8 mouse cellular contexts compared by ENCODE assay signal in the genomic region with DNA sequence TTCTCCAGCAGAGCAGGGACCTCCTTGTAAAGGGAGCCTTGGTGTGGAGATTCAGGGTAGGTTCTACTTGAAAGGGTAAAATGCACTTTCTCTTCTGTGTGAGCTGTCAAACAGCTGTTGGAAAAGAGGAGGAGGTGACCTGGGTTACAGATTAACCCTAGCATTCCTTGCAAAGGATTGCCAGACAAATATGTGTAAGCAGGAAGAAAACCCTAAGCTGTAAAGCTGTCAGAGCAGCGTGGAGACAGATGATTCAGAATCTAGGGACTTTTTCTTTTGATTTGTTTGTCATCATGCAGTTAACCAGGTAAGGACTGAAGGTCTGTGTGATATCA. TPM values are rescaled to one million over a fixed set of nuclear protein-coding genes. Genes with fewer than 3 reads are reported as not detected.
DNase-seq lines count a peak whose midpoint lies in the region; ATAC-seq and TF ChIP-seq lines count a peak whose summit lies in the region.

No protein-coding gene starts in this region.

- no peak for ATAC-seq in heart, postnatal 0 days (ENCODE audit: insufficient read depth, low read depth)
- no peak for ATAC-seq in forebrain, embryonic 11.5 days (replicated peaks; ENCODE audit: low FRiP score)

- DNase-seq in heart, postnatal 0 days (ENCODE audit: low spot score): no peak
- DNase-seq in heart, postnatal 10 days: no peak
- no peak for DNase-seq in forebrain, embryonic 11.5 days (ENCODE audit: low spot score)
- peak; percentile 3 for DNase-seq in kidney, postnatal 10 days
- no peak for DNase-seq in urinary bladder, postnatal 4 days (ENCODE audit: low spot score in 2 of 2)
- no peak for DNase-seq in adrenal gland, postnatal 4 days (ENCODE audit: low spot score in 2 of 2)
- no peak for DNase-seq in ovary, postnatal 10 days (ENCODE audit: low spot score)

- H3K27ac ChIP-seq in heart, postnatal 0 days (ENCODE audit: low read depth): no peak overlapping the region
- H3K27ac ChIP-seq in forebrain, embryonic 11.5 days (ENCODE audit: low read depth, low read length): no peak overlapping the region

- H3K27me3 ChIP-seq in heart, postnatal 0 days (ENCODE audit: control insufficient read depth, insufficient read depth, low read length): peaks cover 28% of the 10 kb centered on the region
- H3K27me3 ChIP-seq in forebrain, embryonic 11.5 days (ENCODE audit: control insufficient read depth, insufficient read depth, low read length): peaks cover 10% of the 10 kb centered on the region; the same call in 1 of the 2 replicates
- H3K27me3 ChIP-seq in myocyte (ENCODE audit: control insufficient read depth, insufficient read depth, insufficient read length): no peaks in the 10 kb centered on the region

- no peaks in the 10 kb centered on the region for H3K9me3 ChIP-seq in heart, postnatal 0 days (replicated peaks; ENCODE audit: control insufficient read depth, low read length)
- no peaks in the 10 kb centered on the region for H3K9me3 ChIP-seq in forebrain, embryonic 11.5 days (ENCODE audit: control insufficient read depth, low read length)

- no peak for TF ChIP-seq POLR2A in myocyte (IDR thresholded peaks at IDR 0.05; ENCODE audit: insufficient read length, low read depth)

- intact Hi-C loops in heart, postnatal 10 days (cut with DNase I): no loop called here

- peak overlapping the region; percentile 44 for H3K4me3 ChIP-seq in heart, postnatal 0 days (ENCODE audit: low read depth, low read length)
- H3K4me3 ChIP-seq in forebrain, embryonic 11.5 days (ENCODE audit: low read depth, low read length): no peak overlapping the region
- H3K4me3 ChIP-seq in myocyte: peak overlapping the region; percentile 24

- TF ChIP-seq EP300 in heart, postnatal 0 days (IDR thresholded peaks at IDR 0.05; ENCODE audit: low read depth): no peak

- no peak overlapping the region for H3K9ac ChIP-seq in heart, postnatal 0 days (replicated peaks; ENCODE audit: low read depth, low read length)
- no peak overlapping the region for H3K9ac ChIP-seq in forebrain, embryonic 11.5 days (ENCODE audit: low read length)

- no peaks in the 10 kb centered on the region for H3K36me3 ChIP-seq in heart, postnatal 0 days (replicated peaks; ENCODE audit: control insufficient read depth, insufficient read depth, low read length)
- H3K36me3 ChIP-seq in forebrain, embryonic 11.5 days (ENCODE audit: control insufficient read depth, insufficient read depth, low read length): no peaks in the 10 kb centered on the region
- no peaks in the 10 kb centered on the region for H3K36me3 ChIP-seq in myocyte (ENCODE audit: control insufficient read depth, insufficient read depth)

- 5% methylated on average over 1 of the region's 1 CpGs for WGBS in heart, postnatal 0 days
- 0% methylated on average over 1 of the region's 1 CpGs for WGBS in forebrain, embryonic 11.5 days

- H3K4me2 ChIP-seq in heart, postnatal 0 days (ENCODE audit: low read depth, low read length): peak overlapping the region; percentile 76
- peak overlapping the region; percentile 86 for H3K4me2 ChIP-seq in forebrain, embryonic 11.5 days (ENCODE audit: low read depth, low read length, severe bottlenecking)
- H3K4me2 ChIP-seq in myocyte (ENCODE audit: low read depth): peak overlapping the region; percentile 63

- no peak for TF ChIP-seq CTCF in heart, postnatal 0 days (IDR thresholded peaks at IDR 0.05; ENCODE audit: low read depth)

- no peaks in the 10 kb centered on the region for H3K79me2 ChIP-seq in myocyte (ENCODE audit: control insufficient read depth, insufficient read depth)

- H3ac ChIP-seq in myocyte (ENCODE audit: control insufficient read depth, insufficient read length): no peak overlapping the region

- 0 out of 2 replicates have a peak, but pooled peaks cover 4% of the 10 kb centered on the region for H3K4me1 ChIP-seq in heart, postnatal 0 days (ENCODE audit: control insufficient read depth, insufficient read depth)
- no peaks in the 10 kb centered on the region for H3K4me1 ChIP-seq in forebrain, embryonic 11.5 days (replicated peaks; ENCODE audit: control insufficient read depth, insufficient read depth, low read length)

TF ChIP-seq in myocyte, 11 proteins besides CTCF, POLR2A, EP300 and RAD21:
- TF ChIP-seq TCF3 (IDR thresholded peaks at IDR 0.05; ENCODE audit: insufficient read length, low read depth) (no peak), SRF (IDR thresholded peaks at IDR 0.05; ENCODE audit: control insufficient read depth, insufficient read length, low read depth) (no peak), CEBPB (IDR thresholded peaks at IDR 0.05; ENCODE audit: insufficient read depth, poor library complexity, severe bottlenecking) (no peak), USF1 (IDR thresholded peaks at IDR 0.05; ENCODE audit: low read depth) (no peak), REST (IDR thresholded peaks at IDR 0.05; ENCODE audit: insufficient read depth, insufficient read length) (no peak), MYOD1 (IDR thresholded peaks at IDR 0.05; ENCODE audit: control insufficient read depth in 1 of 3, insufficient read length in 2 of 3, low read depth in 2 of 3) (no peak), E2F4 (IDR thresholded peaks at IDR 0.05; ENCODE audit: insufficient read depth) (no peak), POLR2AphosphoS2 (IDR thresholded peaks at IDR 0.05; ENCODE audit: insufficient read length, low read depth) (no peak), MAX (IDR thresholded peaks at IDR 0.05; ENCODE audit: low read depth) (no peak), MYOG (IDR thresholded peaks at IDR 0.05; ENCODE audit: control insufficient read depth in 1 of 3, insufficient read depth in 1 of 3, insufficient read length in 2 of 3, low read depth in 2 of 3) (no peak), TCF12 (IDR thresholded peaks at IDR 0.05; ENCODE audit: insufficient read depth, poor library complexity, severe bottlenecking) (no peak)

RNA-seq across cellular contexts. Expression of gene Brinp3, which starts 4.2 kb away (rescaled TPM):
- total RNA-seq in heart, postnatal 0 days (2014; rRNA removed; ENCODE audit: low replicate concordance): not detected in 2 replicates
- polyA plus RNA-seq in heart, postnatal 0 days (2015; fragmentation: Nextera tagmentation; extraction: Ambion mirVana): 0.05 and 0.10 TPM in 2 replicates
- not detected for total RNA-seq in heart, postnatal 10 days (2021)
- 2.1 and 2.8 TPM in 2 replicates for polyA plus RNA-seq in forebrain, embryonic 11.5 days (2014; fragmentation: Nextera tagmentation; extraction: Ambion mirVana)
- 2.8 TPM for polyA plus RNA-seq in myocyte (2012; fragmentation: generic; extraction: Trizol)
- total RNA-seq in adrenal gland, postnatal 4 days (2021): under 1 TPM; 0.56 to 0.59 TPM
